Mouse (Mus musculus) frontal cortex, postnatal 36 days (tissue): ENCODE data around the gene Abcc12.

Experiments used
- DNase-seq, 2 experiments: peaks; one replicate each; pipeline ENCODE4 v3.0.0; 2022; ENCODE audit warnings: low spot score in 2 of 2

Abcc12 gene

GRCm38 (mm10) chr8:86578693-86579092, 1.8 kb downstream of the Abcc12 start:
- DNase-seq, result no peak

DNA sequence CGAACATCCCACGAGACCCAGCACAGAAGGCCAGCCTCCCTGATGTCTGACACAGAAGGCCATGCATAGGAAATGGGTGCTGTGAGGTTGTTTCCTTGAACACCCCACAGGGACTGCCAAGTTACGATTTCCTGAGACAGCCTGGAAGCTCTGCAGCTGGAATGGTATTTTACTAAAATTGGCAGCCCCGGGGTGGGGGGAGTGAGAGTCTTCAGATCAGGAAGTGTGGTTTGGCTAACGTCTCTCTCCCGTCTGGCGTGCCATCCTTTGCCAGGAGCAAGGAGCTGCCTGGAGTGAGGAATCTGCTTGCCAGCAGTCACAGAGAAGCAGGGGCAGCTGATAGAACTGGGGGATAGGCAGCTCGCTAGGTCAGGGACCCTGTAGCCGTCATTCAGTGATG, 2.4 kb downstream of the Abcc12 start:
- peak; percentile 61 to 79 for DNase-seq

GRCm38 (mm10) chr8:86577547-86577946, 2.9 kb downstream of the Abcc12 start:
- DNase-seq, result no peak

DNA sequence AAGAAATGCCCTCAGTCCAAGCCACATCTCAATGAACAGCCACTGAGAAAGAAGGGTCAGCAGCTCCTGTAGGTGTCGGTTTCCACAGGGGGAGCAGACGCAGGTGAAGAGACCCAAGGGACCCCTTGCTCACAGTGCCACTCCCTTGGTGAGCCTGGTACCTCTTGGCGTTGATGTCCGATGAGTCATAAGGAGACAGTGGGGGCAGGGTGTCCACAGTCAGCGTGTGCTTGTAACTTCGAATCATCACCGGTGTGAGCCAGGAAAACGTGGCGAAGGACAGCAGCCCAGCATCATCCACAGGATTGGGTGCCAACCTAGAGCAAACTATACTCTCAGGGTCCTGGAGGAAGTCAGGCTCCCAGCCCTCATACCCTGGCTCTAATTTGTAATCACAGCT, 16.8 kb downstream of the Abcc12 start:
- DNase-seq, result no peak

DNA sequence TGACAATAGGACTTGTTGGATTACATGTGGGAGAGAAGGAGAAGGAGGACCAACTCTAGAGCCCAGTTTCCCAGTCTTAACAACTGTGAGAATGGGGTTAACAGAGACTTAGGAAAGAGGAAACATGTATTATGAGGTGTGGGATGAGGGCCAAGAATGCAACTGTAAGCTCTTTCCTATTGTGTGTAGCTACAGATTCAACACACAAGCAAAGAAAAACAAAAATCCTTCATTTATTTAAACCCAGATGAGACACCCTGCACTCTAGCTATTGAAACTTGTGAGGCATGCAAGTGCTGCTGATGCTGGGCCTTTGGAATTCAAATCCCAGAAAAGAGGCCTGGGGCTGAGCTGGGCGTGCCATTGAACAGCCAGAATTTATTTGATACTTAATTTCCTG, 18.7 kb downstream of the Abcc12 start:
- no peak for DNase-seq

- DNase-seq, result no peak
These were observed 19.8 kb downstream of the Abcc12 start for GRCm38 (mm10) chr8:86560688-86561065.

DNA sequence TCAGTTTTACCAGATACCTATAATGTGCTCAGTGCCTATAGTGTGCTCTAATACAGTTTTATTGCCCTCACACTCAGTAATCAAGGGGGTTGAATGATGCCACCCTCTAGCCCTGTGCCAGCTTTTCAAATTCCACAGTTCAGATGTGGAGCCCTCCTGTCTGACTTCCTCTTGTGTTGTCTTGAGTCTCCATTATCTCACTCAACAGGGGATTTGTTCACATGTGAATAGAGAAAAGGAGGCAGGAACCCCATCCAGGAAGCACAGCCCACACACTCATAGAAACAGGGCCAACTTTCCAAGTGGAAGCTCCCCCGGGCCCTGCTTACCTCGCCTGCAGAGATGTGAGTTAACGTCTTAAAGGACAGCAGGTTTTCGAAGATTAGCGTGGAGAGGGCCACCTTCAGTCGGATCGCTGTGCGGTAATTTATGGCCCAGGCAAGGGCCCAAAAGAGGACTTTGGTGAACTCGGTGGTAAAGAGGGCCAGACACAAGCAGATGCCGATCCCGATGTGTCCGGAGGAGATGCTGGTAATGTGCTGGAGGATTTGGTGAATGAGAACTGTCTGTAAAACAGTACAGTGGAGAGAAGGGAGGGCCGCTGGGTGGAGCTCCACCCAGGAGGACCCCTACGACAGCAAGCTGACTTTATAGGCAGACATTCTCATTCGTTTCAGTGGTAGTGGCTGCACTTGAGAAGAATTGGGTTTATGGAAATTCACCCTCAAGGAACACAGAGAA, 20.4 kb downstream of the Abcc12 start:
- no peak for DNase-seq

- DNase-seq, result no peak
These were observed 23.1 kb downstream of the Abcc12 start for GRCm38 (mm10) chr8:86557186-86558045.

- no peak for DNase-seq
These were observed 24.9 kb downstream of the Abcc12 start for GRCm38 (mm10) chr8:86555564-86555963.

GRCm38 (mm10) chr8:86554220-86554891, 26.1 kb downstream of the Abcc12 start:
- no peak for DNase-seq

GRCm38 (mm10) chr8:86550516-86550915, 30.0 kb downstream of the Abcc12 start:
- DNase-seq, result no peak

- DNase-seq, result no peak
These were observed 34.5 kb downstream of the Abcc12 start for GRCm38 (mm10) chr8:86546001-86546400.

DNA sequence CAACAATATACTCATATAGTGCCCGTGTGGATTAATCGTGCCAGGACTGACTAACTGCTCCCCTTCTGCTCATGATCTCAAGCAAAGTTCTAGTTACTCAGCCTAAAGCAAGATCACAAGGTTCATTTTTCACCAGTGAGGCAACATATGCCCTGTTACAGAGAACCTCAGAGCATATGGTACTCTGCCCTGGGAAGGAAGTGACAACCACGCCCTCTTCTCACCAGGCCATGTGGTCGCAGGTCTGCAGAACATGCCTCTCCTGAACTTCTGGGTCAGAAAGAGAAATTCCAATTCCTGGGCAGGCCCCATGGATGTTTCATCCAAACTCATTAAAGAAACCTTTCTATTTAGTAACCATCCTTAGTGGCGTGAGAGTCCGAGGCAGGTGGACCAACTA, 39.6 kb downstream of the Abcc12 start:
- DNase-seq, result no peak

DNA sequence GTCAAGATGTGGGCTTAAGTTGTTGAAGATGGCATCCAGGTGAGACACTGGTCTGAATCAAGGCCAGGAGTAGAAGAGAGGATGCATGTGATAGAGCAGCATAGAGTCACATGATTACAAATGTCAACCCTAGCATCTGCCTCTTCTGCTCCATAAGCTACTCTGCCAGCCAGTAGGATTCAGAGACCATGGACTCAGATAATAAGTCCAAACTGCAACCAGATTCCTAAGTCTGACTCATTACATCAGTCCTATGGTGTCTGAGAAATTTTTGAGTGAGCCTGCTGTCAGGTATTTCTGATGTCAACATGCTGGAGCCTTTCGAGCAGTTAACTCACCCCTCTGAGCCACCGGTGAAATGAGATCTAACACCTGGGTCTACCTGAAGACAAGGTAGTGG, 40.1 kb downstream of the Abcc12 start:
- no peak for DNase-seq

- DNase-seq, result no peak
These were observed 43.9 kb downstream of the Abcc12 start for GRCm38 (mm10) chr8:86536663-86536987.

- DNase-seq, result peak; percentile 70 to 81
These were observed 44.5 kb downstream of the Abcc12 start for GRCm38 (mm10) chr8:86535791-86536662.

- DNase-seq, result no peak
These were observed 45.4 kb downstream of the Abcc12 start for GRCm38 (mm10) chr8:86535068-86535560.

DNA sequence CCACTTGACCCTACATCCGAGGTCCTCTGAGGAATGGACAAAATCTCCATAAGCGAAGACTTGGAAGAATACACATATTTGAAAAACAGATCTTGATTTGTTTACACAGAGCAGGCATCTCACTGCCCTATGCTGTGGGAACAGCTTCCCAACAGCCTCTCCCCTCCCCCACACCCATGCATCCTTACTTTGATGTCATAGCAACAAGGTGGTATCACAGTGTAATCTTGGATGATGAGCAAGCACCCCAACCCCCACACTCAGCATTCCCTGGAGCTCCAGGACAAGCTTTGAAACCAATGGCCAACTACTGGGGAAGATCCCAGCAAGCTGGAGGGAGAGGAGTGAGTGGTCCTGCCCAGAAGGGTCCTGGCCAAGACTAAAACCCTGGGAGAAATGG, 50.8 kb downstream of the Abcc12 start:
- DNase-seq, result no peak

GRCm38 (mm10) chr8:86527336-86528029, 53.0 kb downstream of the Abcc12 start:
- DNase-seq, result no peak

GRCm38 (mm10) chr8:86526808-86527207, 53.7 kb downstream of the Abcc12 start:
- DNase-seq, result no peak

DNA sequence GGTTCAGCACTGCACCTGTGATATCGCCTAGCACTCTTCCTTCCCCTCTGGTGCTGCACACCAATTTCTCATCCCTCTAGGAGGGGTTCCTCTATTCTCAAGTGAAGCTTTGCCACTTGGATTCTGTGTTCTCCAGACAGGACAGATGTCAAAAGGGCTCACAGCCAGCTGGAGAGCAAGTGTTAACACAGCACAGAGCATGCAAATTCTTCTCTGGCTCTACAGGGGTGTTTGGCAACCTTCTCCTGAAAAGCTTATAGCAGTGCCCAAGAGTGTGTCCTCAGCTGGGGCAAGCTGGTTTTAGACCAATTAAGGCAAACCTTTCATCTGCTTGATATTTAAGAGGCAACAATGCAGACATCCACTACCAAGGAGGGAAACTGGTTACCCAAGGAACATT, 66.3 kb downstream of the Abcc12 start:
- DNase-seq, result no peak
